Mouse (Mus musculus): ENCODE results near the gene Gga1.
"Not testable (repeated sequence)": the region's sequence is repeated elsewhere in the genome, so short reads cannot be mapped to it uniquely, and the experiment has no call there.

Gga1 gene

DNA sequence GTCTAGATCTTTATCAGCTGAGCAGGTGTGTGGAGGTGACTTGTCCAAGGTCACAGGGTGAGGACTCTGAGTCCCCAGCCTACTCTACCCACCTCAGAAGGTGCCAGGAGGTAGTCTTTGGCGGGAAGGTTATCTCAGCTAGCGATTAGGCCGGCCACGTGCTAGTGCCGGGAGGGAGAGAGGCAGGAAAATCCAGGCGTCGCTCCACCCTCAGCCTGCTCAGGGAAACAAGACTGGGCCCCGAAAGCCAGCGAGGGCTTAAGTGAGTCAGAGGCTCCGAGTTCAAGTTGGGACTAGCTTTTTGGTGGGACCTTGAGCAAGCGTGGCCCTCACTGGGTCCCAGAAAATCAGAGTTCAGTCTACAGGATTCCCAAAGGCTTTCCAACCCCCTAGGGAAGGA, 31.7 kb upstream of the Gga1 start:
- no peak for DNase-seq (ENCODE audit: low spot score in 2 of 2)

- no peak for DNase-seq (ENCODE audit: low spot score in 2 of 2)
These were observed 31.1 kb upstream of the Gga1 start for GRCm38 (mm10) chr15:78845867-78846266.

DNA sequence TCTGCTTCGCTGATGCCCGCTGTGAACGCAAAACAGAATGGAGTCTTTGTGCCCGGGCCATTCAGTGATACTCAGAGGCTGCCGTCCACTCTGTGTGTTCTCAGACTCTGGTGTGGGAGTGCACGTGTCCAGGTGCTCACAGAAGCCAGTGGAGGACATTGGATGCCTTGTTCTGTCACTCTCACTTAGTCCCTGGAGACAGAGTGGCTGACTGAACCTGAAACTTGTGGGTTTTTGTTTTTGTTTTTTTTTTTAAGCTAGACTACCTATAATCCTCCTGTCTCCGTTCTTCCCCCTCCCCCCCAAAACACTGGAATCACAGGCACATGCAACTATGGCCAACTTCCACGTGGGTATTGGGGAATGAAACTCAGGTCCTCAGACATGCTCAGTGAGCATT, 30.6 kb upstream of the Gga1 start:
- no peak for DNase-seq (ENCODE audit: low spot score in 2 of 2)

DNA sequence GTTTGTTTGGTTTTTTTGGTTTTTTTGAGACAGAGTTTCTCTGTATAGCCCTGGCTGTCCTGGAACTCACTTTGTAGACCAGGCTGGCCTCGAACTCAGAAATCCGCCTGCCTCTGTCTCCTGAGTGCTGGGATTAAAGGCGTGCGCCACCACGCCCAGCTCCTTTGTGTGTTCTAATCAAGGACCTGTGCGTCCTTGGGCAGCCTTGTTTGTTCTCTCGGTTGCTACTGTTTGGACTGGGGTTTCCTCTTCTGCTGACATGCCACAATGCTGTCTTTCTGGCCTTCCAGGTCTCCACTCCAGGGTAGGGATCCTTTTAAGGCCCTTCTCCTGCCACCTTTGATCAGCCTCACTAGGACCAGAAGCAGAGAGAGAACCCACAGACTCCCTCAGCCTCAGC, 30.2 kb upstream of the Gga1 start:
- DNase-seq (ENCODE audit: low spot score in 2 of 2): not testable (repeated sequence)

DNA sequence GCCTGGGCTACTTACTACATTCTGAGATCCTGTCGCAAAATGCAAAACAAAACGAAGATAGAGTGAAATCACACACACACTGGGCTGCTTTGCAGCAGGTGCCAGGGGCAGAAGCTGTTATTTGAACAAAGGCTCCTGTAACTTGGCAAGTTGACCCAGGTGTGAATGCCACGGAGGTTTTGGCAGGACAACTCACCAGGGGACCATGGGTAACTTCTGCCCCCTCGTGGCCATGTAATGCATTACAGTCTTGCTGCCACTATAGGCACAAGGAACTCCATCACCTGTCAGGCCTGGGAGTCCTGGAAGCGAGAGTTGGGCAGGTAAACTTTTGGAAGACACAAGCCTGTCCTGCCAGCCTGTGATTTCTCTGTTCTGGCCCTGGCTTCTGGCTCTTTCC, 28.5 kb upstream of the Gga1 start:
- peak; percentile 69 to 86 for DNase-seq (ENCODE audit: low spot score in 2 of 2)

GRCm38 (mm10) chr15:78849485-78849884, 27.5 kb upstream of the Gga1 start:
- DNase-seq (ENCODE audit: low spot score in 2 of 2): no peak

DNA sequence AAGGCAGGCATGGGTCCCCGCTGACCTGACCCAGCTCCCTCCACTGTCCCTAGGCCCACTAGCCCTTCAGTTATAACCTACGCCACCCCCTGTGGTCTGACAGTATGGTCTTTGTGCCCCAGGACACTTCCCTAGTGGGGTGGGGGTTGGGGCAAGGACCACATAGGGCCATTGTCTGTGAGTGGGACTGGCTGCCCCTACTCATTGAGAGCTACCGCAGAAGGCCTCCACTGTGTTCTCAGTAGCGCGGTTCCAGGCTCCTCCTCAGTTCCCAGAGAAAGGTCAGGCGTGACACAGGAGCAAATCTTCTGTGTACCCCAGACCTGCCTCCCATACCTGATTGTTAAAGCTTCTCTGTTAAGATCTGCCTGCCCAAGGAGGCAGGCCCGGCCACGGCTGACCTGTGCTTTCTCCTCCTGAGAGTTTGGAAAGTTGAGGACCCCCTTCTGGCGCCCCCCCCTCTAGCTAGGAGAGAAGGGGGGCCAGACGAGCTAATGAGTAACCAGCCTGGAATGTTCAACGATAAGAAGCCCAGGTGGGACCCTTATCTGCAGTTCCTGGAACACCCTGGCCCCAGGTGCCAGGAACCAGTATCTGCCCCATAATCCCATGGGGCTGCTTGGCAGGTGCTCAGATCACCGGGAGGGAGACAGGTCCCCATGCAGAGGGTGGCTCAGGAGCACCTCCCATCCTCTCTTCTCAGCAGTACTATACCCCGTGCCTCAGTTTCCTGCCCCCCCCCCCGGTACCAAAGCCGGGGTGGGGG, 26.7 kb upstream of the Gga1 start:
- DNase-seq (ENCODE audit: low spot score in 2 of 2): no peak

DNA sequence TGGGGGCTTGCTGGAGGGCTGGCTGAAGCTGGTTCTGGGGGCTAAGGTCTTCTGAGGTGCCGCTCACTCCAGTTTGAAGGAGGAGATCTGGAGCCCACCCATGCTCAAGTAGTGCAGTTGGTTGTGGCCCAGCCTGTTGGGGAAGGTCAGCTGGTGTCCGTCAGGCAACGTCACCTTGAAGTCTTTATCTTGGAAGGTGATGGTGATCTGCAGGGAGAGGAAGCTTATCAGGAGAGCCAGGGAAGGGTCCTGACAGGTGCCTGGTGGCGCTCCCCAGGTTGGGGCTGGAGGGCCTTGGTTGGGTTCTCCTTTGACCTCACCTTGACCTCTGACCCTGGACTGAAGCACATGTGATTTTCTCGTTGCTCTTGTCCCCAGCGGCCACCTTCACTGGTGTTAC, 26.0 kb upstream of the Gga1 start:
- no peak for DNase-seq (ENCODE audit: low spot score in 2 of 2)

DNA sequence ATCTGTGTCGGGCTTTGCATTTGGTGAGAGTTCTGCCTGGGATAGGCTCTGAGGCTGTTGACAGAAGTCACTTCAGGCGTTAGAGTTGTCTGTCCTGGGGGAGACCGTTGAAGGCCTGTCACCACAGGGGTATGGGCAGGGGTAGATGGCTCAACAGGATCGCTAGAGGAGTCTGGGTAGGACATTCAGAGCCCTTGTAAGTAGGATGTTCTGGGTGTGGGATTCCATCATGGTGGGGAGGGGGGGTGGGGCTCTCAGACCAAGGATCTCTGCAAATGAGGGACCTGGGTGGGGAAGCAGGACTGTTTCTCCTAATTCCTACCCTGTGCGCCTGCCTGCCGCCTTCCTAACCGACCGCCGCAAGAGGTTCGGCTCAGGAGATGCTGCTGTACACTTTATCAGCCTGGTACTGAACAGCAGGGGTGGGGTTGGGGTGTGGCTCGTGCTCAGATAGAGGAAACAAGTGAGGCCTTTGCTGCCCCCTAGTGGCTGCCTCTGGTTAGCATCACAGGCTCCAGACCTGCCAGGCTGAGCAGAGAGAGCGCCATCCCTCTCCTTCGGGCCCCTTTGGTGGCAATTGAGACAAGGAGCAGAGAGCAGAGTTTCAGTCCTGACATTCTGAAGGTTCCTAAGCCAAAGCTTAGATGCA, 25.4 kb upstream of the Gga1 start:
- peak; percentile 82 to 92 for DNase-seq (ENCODE audit: low spot score in 2 of 2)

DNA sequence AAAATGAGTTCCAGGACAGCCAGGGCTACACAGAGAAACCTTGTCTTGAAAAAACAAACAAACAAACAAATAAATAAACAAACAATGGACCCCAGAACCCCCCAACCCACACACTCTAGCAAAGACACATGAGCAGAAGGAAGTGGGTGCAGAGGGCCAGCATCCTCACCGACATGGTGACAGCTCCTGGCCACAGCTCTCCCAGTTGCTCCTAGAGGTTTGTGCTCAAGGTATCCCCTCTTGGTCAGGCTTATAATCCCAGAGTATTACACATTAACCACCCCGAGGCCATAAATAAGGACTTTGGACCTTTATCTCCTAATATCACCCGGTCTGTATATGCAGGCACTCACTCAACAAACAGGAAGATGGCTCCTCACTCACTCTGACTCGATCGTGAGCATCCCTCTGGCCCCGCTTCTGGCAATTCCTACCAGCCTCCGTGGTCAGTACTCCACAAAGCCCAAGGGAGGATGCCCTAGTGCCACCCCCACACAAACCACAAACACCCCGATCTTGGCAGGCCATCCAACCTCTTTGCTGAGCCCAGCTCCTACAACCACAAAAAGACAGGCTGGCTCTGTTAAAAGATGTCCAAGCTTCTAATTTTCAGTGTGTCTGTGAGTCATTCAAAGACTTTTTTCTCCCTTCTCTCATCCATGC, 21.6 kb upstream of the Gga1 start, which contains the start of gene Lgals2:
TSS of gene Lgals2 (minus strand) at position 227 of the 663 bp plus-strand sequence.
- no peak for DNase-seq (ENCODE audit: low spot score in 2 of 2)

GRCm38 (mm10) chr15:78857009-78857408, 20.0 kb upstream of the Gga1 start:
- no peak for DNase-seq (ENCODE audit: low spot score in 2 of 2)

GRCm38 (mm10) chr15:78859311-78859710, 17.7 kb upstream of the Gga1 start:
- no peak for DNase-seq (ENCODE audit: low spot score in 2 of 2)

- no peak for DNase-seq (ENCODE audit: low spot score in 2 of 2)
These were observed 17.3 kb upstream of the Gga1 start for GRCm38 (mm10) chr15:78859714-78860113.

- DNase-seq (ENCODE audit: low spot score in 2 of 2): no peak
These were observed 14.7 kb upstream of the Gga1 start for GRCm38 (mm10) chr15:78862280-78862679.

DNA sequence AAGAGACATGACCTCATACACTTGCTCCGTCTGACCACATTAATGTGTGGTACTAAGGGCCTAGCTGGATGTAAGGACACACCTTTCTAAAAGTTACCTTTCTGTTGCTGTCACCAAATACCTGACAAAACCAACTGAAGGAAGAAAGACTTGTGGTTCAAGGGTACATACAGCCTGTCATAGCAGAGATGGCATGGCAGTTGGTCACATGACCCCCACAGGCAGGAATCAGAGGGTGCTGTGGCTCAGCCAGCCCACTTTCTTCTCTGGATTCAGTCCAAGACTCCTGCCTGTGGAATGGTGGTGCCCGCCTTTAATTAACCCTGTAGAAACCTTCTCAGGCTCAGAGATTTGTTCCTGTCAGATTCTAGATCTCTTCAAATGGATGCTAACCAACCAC, 13.8 kb upstream of the Gga1 start:
- no peak for DNase-seq (ENCODE audit: low spot score in 2 of 2)

GRCm38 (mm10) chr15:78863852-78864253, 13.1 kb upstream of the Gga1 start:
- DNase-seq (ENCODE audit: low spot score in 2 of 2): no peak

DNA sequence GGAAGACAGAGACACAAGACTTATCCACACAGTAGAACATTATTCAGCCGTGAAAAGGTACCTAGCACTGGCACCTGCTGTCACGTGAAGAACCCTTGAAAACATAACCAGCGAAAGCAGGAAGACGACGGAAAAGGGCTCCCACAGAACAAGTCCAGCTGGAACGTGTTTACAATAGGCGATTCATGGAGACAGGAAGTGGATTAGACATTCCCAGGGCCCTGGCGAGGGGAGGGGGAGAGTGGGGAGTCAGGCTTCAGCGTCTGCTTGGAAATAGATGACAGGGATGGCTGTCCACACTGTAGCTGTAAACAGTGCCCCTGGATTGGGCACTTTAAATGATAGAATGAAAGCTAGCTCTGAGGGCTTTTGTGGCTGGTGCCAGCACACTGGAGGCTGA, 8.6 kb upstream of the Gga1 start:
- DNase-seq (ENCODE audit: low spot score in 2 of 2): no peak

GRCm38 (mm10) chr15:78868826-78869233, 8.2 kb upstream of the Gga1 start:
- DNase-seq (ENCODE audit: low spot score in 2 of 2): no peak

DNA sequence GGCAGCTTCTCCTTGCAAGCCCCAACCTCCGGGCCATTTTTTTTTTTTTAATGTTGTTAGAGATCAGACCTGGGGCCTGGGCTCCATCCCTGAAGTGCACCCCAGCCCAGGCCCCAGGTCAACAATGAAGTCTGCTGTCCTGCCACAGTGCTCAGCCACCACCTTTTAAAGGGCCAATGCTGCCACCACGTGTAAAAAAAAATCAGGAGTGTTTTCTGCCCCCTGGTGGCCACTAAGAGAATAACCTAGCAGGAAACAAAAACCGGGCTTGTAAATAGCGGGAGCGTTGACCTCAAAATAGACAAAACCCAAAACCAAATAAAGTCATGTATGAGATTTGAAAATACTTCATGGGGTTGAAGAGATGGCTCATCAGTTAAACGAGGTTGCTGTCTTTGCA, 7.2 kb upstream of the Gga1 start:
- DNase-seq (ENCODE audit: low spot score in 2 of 2): no peak

- no peak for DNase-seq (ENCODE audit: low spot score in 2 of 2)
These were observed 4.9 kb upstream of the Gga1 start for GRCm38 (mm10) chr15:78872021-78872608.

DNA sequence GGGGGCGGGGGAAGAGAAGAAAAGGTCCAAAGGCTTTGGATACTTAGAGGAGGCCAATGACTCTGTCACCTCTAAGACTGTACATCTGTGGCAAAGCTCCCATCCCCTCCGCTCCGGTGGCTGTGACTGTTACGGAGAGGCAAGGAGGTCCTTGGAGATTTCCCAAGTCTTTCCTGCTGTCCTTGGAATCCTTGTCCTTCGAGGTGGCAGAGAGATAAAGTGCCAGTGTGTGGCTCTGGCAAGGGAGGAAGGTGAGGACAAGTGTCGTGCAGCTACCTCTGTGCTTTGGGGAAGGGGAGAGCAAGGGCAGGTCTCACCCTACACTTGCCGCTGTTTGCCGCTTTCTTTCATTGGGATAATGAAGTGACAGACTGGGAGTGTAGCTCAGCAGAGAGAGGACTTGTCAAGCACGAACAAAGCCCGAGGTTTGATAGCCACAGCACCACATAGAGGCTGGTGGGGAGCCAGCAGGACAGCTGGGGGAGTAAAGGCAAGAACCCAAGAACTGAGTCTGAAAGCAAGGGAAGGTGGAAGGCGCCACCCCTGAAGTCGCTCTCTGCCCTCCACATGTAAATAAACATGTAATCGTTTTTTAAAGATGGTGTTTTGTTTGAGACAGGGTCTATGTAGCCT, 3.1 kb upstream of the Gga1 start:
- DNase-seq (ENCODE audit: low spot score in 2 of 2): no peak

- DNase-seq (ENCODE audit: low spot score in 2 of 2): no peak
These were observed 2.0 kb upstream of the Gga1 start for GRCm38 (mm10) chr15:78874989-78875388.

All from urinary bladder, postnatal 4 days (tissue).